Mouse (Mus musculus): ENCODE measurements around the gene Paip2b.

Gene Paip2b

DNA sequence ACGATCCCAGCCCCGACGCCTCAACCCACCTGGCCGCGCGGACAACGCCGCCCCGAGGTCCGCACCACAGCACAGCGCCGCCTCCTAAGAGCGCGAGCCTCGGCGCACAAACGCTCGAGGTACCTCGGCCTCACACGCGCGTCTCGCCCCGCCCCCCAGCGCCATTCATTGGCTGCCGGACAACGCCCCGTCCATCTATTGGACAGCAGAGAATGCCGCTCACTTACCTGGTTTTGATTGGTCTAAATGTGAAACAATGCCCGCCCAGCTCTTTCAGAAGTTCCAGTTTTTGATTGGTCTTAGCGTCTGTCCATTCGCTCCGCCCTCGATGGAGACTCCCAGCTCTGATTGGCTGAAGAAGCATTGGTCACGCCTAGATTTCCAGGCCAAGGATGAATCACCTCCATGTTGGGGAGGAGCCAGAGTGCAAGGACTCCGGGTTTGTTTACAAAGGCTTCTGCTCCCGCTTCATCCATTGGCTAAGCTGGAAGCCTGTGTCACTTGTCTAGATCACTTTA lies at the start of gene Paip2b:
Gene Paip2b (minus strand): TSS at position 136 of the 518 bp plus-strand sequence.
- peak; percentile 99 for DNase-seq (ENCODE audit: low spot score)

DNA sequence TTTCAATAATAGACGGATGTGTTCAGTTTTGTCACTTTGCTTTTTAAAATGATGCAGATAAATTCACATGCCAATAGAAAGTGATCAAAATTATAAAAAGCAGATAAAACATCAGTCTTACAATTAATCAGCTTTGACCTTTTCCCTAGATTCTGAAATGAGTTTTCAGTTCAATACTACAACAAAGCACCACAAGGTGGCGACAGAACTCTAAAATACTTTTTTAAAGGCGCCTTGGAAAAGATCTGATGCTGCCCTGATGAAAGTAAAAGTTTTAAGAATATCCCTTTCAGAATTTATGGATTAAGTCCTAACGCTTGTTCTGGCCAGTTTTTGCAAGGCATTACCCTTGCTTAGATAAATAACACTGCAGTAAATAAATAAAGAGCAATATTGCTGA lies 48.3 kb upstream of the Paip2b start:
- peak; percentile 73 for DNase-seq (ENCODE audit: low spot score)

DNA sequence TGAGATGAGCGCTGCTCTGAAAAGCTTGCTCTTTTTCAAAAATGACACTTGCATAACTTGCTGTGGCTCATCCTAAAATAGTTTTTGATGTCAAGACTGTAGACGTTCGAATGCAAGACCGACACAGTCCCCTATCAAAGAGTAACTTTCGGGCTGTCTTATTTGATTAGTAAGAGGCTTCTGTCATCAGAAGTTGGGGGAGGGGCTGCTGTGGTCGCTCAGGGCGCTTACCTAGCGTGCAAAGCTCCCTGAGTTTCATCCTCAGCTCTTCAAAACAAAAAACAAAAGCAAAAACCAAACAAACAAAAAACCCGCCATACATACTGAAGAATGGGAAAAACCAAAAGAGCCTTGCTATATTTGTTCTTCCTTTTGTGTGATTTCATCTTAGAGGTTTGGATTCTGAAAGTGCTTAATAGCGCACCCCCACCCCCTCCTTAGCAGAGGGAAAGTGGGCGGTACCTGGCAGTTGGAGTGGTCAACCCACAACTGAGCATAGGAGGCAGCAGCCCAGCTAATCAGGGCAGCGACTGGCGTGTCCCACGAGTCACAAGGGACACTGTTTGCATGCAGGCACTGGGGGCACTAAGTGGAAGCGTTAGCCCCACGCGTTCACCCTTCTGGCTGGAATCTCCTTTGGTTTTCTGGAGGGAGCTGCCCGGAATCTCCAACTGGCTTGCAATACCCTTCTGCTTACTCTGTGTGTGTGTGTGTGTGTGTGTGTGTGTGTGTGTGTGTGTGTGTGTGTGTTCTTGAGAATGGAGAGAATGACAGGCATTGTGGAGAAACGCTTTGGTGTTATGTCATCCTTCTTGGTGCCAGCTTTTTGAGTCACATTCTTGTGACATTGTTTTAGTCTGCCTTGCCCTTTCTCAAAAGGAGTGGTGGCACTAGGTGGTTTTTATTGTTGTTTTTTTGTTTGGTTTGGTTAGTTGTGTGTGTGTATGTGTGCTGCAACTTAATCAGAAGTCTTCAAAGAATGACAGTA lies 36.4 kb upstream of the Paip2b start:
- DNase-seq (ENCODE audit: low spot score): peak; percentile 68

DNA sequence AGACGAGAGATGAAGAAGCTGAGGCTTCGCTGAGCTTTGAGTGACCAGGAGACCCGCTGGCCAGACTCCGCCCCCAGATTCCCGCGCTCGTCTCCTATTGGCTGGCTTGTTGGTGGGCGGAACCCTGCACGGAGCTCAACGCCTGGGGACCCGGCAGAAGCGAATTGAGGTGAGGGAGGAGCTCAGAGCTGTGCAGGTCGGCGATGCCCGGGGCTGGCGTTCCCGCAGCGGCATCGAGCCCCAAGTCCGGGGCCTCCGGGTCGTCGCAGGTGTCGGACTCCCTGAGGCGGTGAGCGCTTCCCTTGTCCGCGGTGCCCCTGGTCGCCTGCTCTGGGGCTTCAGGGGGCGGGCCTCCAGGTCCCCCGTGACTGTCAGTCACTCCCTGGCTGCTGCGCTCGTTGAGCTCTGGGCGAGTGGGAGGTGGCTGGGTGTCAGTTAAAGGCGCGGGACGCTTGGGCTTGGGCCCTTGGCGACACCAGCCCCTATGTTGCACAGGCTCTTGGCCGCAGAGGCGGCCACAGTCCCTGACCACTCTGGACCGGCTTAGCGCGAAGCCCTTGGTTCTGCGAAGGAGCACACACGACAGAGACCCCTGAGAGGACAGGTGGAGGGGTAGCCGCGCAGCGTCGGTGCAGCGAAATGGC lies 35.5 kb upstream of the Paip2b start, which contains the start of gene Zfp638:
Gene Zfp638 (plus strand): TSS at position 156 of the 644 bp plus-strand sequence.
- peak; percentile 95 for DNase-seq (ENCODE audit: low spot score)

DNA sequence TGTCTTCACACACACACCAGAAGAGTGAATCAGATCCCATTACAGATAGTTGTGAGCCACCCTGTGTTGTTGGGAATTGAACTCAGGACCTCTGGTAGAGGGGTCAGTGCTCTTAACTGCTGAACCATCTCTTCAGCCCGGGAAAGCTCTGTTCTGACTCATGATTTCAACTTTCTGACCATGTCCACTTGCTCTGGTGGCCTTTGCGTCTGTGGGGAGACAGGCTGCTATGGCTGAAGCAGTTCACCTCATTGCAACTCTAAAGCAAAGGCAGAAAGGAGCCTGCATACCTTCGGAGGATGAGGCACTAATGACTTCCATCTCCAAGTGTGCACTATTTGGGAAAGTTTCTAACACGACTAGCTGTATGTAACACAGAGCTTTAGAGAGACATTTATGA lies 34.9 kb upstream of the Paip2b start:
- no peak for DNase-seq (ENCODE audit: low spot score)

DNA sequence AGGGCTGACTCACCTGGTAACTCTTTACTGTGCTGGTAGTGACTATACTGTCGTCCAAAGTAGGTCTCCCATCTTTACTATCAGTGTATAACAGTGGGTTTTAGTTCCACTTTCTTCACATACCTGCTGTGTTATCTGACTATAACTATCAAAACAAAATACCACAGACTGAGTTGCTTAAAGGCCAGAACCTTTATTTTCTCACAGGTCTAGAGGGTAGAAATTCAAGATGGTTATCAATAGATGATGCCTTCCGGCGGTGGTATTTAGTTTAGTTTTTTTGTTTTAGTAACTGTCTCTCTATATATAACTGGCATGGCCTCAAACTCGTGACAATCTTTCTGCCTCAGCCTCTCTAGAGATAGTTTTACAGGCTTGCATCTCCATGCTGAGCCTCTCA lies 32.0 kb upstream of the Paip2b start:
- DNase-seq (ENCODE audit: low spot score): no peak

DNA sequence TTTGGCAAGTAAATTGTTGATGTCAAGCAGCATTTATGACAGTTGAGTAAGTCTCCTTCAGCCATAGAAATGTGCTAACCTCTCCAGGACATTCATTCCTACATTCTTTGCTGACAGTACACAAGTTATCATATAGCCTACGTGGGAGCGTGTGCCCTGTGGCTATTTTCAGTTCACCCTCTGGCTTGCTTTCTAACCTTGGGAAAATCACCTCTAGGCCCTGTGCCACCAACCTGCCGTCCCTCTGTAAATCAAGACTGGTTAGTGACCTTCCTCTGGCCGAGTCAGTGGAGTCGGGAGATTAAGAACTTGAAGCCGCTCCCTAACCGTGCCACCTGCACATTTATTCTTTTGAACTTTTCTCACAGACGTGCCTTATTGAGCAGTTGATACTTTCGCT lies 28.5 kb upstream of the Paip2b start:
- DNase-seq (ENCODE audit: low spot score): no peak

DNA sequence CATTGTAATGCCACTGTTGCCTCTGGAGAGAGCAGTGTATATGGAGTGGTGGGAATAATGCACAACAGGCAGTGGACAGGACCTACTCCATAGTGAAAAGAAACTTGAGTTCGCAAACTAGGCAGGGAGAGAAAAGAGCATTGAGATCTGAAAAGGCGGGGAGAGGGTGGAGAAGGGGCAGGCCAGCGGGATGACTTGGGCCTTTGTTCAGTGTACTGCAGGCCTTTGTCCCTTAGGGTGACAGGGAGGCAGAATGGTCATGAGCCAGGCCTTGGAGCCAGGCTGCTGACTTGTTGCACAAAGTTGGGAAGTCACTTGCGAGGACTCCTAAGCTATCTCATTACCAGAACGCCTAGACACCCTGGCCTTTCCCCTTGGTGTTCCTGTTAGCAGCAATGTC lies 25.9 kb upstream of the Paip2b start:
- peak; percentile 55 for DNase-seq (ENCODE audit: low spot score)

DNA sequence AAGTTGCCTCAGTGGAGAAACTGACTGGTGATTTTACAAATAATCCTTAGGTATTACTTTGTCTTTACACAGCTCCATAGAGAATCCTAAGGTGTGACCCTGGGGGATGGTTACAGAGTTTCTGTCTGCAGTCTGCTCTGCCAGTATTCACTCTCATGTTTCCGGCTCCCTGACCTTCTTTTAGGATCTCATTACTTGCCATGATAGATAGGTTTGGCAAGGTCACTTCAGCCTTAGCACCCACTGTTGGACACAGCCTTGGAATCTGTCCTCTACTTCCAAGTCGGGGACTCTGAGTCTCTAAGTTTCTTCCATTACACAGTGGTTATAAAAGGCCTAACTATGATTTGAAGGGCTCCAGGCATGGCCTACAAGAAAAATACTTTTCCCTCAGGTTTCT lies 17.9 kb upstream of the Paip2b start:
- no peak for DNase-seq (ENCODE audit: low spot score)

DNA sequence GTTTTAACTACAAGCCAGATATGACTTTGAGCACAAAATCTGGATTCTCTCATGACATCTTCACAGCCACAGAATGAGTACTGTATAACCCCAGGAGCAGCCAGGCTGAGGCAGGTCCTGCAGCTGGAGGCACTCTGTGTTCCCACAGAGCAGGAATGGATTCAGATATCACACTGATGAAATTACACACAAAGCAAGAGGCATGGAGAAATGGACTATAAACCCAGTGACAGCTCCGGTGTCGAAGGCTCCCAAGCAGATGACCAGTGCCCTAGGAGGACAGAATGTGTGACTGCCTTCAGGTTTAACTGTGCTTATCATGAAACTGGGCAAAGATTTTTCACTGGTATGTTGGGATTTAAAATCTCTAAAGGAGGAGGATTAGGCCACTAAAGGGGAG lies 14.6 kb upstream of the Paip2b start:
- DNase-seq (ENCODE audit: low spot score): no peak

DNA sequence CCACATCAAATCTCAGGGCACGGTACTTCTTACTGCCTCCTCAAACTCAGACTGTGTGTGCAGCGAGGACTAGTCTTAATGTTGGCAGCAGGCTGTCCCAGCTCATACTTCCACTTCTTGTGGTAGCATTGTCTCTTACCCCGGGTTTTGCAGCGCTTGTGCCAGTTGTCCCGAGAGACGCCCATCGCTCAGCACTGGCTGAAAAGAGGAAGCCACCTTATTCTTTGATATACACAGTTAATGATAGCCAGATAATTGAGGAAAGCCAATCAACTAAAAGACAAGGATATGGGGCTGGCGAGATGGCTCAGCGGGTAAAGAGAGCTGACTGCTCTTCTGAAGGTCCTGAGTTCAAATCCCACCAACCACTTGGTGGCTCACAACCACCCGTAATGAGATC lies 13.4 kb upstream of the Paip2b start:
- no peak for DNase-seq (ENCODE audit: low spot score)

DNA sequence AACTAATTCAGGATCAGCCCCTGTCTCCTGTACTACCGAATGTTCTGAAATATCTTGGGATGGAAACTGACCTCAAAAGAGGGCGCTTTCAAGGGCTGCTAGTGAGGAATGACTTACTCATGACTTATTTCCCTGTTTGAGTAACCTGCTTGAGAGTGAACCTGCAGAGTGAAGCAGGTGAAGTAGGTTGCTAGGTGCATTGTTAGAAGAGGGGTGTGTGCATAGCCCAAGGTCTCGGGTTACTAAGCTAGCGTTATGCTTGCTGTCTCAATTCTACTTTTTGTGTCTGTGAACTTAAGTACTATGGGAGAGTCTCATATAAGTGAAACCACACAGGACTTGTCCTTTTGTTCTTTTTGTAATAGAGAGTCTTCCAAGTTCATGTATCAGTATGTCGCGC lies 8.5 kb upstream of the Paip2b start:
- DNase-seq (ENCODE audit: low spot score): no peak

DNA sequence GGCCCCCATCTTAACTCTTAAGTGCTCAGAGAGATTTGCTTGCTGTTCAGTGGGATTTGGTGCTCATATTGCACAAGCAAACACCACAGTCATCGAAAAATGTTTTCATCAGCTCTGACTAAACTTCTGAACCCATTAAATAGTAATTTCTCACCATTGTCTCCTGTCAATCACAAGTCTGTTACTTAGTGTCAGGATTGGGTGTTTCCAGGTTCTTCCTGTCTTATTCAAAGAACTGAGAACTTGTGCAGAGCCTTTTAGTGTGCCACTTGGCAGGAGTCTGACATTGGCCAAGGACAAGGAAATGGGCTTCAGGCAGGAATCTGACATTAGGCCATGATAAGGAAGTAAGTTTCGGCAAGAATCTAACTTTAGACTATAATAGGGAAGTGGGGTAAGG lies 6.5 kb upstream of the Paip2b start:
- no peak for DNase-seq (ENCODE audit: low spot score)

DNA sequence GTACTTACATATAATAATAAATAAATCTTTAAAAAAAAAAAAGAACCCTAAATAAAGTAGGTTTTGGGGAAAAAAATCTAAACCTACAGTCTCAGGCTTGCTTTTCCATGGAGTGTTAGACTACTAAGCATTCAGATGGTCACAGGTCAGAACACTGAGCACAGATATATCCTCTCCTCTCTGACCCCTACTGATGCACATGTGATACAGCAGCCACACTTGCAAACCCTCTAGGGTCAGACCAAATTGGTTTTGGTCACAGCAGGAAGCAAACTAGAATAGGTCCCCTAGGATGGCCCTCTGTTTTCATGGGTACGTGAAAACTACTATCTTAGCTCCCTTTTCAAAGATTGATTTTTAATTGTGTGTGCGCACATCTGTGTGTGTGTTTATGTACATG lies 5.3 kb upstream of the Paip2b start:
- DNase-seq (ENCODE audit: low spot score): no peak

DNA sequence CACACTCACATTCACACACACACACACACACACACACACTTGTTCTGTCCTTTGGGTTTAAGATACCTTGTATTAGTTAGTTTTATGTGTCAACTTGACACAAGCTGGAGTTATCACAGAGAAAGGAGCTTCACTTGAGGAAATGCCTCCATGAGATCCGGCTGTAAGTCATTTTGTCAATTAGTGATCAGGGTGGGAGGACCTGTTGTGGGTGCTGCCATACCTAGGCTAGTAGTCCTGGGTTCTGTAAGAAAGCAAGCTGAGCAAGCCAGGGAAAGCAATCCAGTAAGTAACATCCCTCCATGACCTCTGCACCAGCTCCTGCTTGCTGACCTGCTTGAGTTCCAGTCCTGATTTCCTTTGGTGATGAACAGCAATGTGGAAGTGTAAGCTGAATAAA lies 852 bp upstream of the Paip2b start:
- peak; percentile 4 for DNase-seq (ENCODE audit: low spot score)

DNA sequence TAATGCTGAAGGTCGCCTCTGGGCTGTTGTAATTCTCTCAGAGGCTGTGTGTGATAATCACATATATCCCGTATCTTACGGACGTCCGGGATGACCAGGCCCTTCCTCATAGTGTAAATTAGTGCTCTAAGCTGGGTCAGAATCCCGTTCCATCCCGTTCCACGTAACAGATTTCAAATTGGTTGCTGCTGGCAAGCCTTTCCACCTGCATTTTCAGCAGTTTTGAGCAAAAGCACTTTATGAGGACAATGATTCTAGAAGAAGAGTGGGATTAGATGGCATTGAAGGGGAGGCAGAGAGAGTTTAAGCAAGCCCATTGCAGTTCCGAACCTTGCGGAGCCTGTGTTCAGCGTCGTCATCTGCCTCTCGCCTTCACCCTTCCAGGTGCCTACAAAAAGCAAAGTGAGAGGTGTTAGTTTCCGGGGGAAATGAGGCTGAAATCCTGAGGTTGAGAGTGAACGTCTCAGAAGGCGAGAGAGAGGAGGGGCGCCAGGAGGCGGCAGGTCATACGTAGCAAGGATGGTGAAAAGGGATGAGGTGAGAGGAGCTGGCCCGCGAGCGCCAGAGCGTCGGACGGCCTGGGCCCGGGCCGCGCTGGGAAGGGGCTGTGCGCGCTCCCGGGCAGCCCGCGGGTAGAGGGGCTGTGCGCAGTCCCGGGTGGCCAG lies 468 bp downstream of the Paip2b start:
- no peak for DNase-seq (ENCODE audit: low spot score)

DNA sequence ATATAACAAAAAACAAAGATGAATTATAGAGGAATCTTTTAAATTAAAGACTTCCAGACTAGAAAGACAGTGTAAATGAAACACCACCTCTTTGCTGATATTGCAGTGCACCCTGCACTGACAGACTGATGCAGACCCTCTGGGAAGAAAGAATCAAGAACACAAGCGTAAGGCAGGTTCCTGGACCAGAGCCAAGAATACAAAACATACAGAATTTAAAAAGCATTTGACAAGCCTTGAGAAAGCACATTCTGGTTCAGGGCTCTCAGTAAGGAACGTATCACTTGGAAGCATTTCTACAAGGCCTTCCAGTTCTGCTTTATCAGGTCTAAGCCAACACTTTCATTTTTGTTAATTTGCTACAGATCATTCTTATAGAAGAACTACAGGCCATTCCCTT lies 9.7 kb downstream of the Paip2b start:
- DNase-seq (ENCODE audit: low spot score): no peak

DNA sequence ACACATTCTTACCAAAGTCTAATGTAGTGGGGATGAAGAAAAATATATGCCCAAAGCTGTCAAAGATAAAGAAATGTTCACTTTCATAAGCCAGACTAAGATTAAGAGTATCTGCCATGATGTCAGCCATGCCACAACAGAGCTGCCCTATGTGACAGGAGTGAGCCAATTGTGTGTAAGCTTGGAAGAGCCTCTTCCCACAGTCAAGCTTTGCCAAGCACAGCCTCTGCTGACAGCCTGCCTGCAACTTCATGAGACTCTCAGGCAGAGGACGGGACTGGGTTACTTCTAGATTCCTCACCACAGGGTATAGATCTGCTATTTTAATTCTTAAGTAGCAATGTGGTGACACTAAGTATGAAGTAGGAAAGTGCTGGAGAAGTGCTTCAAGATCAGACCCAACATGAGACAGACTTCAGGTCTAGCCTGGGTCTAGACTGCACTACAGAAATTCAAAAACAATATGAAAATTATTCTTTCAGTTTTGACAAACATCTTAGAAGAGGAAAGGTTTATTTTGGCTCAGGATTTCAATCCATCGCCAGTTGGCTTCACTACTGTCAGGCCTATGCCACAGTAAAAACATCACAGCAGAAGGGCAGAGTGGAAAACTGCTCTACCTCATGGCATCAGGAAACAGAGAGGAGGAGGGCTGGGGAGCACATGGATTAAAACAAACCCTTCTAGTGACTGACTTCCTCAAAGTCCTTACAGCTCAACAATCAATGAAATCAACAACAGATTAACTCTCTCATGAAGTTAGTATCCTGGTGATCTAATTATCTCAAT lies 10.6 kb downstream of the Paip2b start:
- DNase-seq (ENCODE audit: low spot score): no peak

DNA sequence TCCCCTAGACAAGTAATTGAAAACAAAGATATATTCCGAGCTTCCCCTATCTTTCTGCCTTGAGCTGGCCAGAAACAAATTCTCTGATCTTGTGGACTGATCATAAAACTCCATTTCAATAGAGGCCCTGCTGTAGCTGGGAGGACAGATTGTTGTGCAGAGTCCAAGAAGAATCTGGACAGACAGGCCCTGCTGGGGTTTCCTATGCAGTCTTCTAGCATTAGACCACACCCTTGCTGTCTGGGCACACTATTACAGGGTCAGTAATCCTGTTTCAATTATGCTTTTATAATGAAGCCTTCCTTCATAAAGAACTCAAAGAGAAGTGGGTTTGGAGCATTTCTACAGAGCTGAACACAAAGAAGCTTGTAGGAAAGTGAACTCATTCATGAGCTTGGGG lies 12.5 kb downstream of the Paip2b start:
- no peak for DNase-seq (ENCODE audit: low spot score)

DNA sequence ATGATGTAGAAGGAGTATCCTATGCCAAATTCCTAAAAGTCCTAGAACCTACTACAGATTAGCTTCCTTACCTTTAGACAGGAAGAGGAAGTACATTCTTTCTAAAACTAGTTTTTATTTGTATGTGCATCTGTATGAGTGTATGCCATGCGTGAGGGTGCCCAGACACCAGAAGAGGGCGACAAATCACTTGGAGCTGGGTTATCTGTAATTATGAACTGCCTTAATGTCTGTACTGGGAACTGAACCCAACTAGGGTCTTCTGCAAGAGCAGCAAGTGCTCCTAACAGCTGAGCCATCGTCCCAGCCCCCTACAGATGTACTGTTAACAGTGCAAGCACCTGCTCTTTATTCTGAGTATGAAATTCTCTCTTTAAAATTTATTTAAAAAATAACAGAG lies 15.7 kb downstream of the Paip2b start:
- no peak for DNase-seq (ENCODE audit: low spot score)

DNA sequence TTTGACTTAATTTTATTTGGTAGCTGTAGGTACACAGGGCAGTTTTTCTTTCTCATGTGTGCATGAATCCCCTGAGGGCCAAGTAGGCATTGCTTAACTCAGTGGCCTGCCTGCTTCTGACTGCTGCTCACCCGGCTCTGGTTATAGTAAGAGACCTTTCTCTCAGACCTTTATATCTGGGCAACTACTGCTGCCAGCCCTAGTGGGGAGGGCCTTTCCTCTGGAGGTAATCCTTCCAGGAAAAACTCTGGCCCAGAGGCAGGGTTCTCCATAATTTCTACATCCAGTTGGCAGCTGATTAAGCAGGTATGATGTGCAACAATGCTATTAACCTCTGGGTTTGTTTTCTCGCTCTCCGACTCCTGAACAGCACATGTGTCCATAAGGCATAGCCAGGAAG lies 28.7 kb downstream of the Paip2b start:
- DNase-seq (ENCODE audit: low spot score): no peak

DNA sequence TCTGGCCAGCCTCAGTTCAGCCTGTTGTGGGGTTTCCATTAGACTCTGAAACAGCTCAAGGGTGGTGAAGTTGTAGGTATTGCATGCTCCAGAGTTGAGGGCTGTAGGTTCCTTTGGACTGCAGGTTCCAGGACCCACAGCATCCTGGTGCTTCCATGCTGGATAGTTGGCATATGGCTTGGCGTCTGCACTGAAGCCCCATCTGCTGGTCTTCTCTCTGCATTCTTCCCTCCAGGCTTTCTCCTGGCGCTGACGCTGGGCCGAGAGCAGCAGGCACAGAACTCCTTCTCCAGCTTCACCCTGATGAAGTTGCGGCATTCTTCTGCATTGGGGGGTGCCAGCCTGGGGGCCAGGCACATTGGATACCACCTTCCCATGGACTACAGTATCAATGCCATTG lies 29.5 kb downstream of the Paip2b start:
- peak; percentile 36 for DNase-seq (ENCODE audit: low spot score)
